Mouse (Mus musculus) bone marrow macrophage, adult 2 months (primary cell): ENCODE measurements around the gene Flnc.
"Not testable (repeated sequence)": the region's sequence is repeated elsewhere in the genome, so short reads cannot be mapped to it uniquely, and the experiment has no call there.

Source experiments
- CTCF ChIP-seq: IDR thresholded peaks from 2 replicates; pipeline ENCODE4 v1.5.1; 2012; ENCODE audit warnings: low read depth, mild to moderate bottlenecking, low read length, moderate library complexity
- POLR2A ChIP-seq: IDR thresholded peaks from 2 replicates; pipeline ENCODE4 v1.6.1; 2012; ENCODE audit warnings: mild to moderate bottlenecking, low read depth, low read length, borderline replicate concordance

- not testable (repeated sequence) for TF ChIP-seq POLR2A, CTCF
Measured at GRCm38 (mm10) chr6:29391241-29391640, 41.8 kb upstream of the Flnc start.
